Mouse (Mus musculus): ENCODE measurements at regions not wholly inside any gene's neighbourhood (a gene's known extent, or its start where the extent isn't known, plus 50 kb on each side); places are given as distances from the start of the nearest gene placed in this dataset.
"Not testable (repeated sequence)": the region's sequence is repeated elsewhere in the genome, so short reads cannot be mapped to it uniquely, and the experiment has no call there.

DNA sequence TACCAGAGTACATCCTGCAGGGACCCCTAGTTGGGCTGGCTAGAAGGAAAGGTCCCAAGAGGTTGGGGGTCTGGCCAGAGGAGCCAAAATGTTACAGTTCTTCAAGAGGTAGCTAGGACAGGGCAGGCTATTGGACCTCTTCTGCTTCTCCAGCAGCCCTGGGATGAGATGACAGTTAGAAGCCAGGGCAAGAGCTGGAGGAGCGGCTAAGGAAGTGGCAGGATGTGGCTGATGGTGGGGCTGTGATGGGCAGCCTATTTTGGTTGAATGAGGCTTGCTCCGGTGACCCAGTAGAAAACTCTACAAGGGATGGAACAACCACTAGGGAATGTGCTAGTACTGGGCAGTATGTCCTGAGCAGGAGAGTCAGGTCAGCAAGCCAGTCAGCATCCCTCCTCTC, 82.8 kb downstream of the Ddx11 start:
- no peak for DNase-seq

DNA sequence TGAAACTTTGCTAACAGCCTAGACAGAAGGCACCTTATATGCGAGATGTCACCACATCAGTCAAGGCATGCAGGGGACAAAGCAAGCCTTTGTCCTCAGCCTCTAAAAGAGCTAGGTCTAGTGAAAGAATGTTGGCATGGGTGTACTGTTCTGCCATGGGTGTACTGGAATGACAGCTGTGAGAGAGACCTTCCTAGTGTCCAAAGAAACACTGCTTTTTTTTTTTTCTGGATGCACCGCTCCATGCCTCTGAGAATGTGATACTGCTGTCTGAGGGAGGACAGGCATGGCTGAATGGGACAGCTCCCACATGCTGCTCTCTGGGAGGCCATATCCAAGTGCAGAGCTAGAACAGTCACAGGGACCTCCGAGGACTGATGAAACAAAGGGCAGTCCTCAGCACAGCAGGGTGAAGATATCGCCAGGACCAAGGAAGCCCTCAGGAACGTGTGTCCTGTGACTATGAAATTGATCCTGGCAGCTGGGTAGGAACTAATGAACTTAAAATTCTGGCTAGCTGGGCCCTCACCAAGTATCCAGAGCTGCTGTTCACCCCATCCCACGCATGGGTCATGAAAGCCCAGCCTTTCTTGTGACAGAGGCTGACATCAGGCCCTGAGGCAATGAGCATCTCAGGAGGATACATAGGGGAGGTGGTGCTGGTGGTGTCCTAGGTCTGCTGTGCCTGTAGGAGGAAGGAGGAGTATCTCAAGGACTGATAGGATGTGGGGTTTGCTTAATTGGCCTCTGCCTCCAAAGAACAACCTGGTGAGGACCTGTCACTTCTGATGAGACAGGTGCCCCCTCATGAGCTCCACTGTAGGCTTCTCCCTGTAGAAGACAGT, 84.6 kb downstream of the Ddx11 start:
- DNase-seq: not testable (repeated sequence)

DNA sequence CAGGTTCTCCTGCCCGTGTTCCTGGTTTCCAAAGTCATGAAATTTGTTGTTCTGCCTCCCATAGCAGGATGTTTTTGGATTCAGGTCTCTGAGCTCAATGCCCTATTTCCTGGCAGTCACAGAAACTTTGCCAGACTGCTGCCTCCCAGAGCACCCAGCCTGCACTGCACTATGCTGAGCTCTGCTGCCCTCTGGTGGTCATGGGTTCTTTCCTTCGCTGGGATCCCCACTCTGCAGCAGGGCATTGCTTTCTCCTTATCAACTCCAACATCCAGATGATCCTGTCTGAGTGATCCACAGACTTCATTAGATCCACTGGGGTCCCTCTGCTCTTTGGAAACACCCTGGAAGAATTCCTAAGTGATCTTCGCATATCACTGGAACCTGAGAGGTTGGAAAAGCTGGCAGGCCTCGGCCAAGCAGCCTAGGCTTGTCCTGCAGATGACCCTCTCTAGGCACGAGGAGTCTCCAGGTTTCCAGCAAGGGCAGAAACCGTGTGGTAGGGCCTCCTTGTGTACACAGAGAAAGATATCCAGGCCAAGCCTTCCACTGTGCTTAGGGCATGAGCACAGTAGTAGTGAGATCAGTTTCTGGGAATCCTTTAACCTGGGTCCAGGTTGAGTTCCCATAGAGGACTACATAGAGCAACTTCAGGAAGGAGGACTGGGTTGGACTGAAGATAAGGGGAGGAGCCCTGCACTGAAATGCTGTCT, 85.6 kb downstream of the Ddx11 start:
- DNase-seq: not testable (repeated sequence)

DNA sequence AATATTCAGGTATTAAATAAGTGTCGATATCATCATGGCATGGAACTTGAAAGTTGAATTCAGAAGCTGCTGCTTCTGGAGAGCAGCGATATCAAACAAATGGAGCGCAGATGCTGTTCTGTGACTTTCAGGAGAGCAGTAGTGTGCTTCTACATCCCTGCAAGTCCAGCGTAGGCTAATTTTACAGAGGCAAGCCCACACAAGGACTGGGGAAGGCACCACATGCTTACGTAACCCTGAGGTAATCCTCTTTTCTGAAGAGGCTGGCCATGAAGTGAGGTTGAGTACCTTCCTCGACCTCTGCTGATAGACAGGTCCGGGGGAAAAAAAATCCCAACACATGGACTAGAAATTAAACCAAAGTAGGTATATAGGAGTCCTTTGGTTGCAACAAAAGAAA, 88.2 kb downstream of the Ddx11 start:
- no peak for DNase-seq

- no peak for DNase-seq
Observed at GRCm38 (mm10) chr17:66212616-66213015, 89.3 kb downstream of the Ddx11 start.

GRCm38 (mm10) chr17:66218321-66218720, 95.0 kb downstream of the Ddx11 start:
- DNase-seq: no peak

DNA sequence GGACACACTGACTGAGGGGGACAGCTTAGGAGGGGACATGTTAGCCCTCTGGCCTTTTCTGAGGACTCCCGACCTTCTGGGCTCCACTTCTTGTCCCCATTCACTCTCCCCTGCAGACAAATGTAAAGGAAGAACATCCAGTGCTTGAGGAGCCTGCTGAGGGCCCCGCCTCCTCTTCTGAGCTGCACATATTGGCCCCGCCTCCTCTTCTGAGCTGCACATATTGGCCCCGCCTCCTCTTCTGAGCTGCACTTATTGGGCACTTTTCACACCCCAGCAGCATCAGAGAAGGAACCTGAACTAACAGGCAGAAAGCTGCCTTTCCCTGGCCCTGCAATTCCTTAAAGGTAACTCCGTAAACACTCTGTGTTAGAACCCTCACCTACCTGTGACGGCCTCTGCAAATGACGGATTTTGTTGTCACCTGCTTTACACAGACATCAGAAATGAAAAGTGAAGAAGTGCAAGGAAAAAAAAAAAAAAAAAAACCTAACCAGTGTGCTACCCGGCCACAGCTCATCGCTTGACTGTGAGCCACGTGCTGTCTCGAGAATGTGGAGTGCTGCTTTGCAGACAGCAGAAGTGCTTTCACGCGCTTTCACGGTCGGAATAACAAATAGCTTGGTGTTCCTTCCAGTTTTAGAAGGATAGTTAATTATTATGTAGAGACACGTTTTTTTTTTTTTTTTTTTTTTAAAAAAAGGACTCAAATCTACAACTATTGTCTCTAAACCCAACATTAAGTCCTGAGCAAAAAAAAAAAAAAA, 96.5 kb downstream of the Ddx11 start:
- peak in 1 of 2 experiments; percentile 13 for DNase-seq

DNA sequence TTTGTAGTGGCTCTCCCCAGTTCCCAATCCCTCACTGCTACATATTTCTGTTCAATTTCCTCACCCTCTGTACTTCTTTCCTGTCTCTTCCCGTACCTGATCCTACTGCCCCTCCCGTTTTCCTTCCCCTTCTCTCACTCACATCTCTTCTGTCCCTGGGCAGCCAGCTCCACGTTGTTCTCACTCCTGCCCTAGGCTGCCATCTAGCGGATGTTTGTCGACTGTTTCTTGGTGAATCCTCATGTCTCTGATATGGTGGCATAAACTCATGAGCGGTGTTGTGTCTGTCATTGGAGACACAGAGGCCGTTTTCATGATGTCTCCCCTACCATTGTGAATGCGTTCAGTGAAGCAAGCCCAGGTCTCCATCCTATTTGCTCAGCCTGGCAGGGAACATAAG, 97.9 kb downstream of the Ddx11 start:
- DNase-seq: peak; percentile 36 to 58

DNA sequence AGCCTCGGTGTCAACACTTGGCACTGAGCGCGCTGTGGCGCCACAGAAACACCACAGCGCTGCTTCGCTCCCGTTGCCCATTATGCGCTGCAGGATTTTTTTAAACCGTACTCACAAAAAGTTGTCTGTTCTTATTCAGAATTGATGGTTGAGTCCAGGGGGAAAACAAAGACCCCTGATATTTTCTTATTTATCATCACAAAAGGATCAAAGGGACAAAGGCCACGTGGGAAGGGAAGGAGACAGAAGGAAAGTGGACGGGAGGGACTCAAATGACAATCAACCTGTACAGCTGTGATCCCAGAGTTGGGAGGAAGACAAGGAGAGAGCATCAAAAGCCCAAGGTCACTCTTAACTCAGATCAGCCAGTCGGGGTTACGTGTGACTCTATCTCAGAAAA, 100.4 kb downstream of the Ddx11 start:
- no peak for DNase-seq

- DNase-seq: no peak
Observed at GRCm38 (mm10) chr17:66224241-66224640, 100.9 kb downstream of the Ddx11 start.

DNA sequence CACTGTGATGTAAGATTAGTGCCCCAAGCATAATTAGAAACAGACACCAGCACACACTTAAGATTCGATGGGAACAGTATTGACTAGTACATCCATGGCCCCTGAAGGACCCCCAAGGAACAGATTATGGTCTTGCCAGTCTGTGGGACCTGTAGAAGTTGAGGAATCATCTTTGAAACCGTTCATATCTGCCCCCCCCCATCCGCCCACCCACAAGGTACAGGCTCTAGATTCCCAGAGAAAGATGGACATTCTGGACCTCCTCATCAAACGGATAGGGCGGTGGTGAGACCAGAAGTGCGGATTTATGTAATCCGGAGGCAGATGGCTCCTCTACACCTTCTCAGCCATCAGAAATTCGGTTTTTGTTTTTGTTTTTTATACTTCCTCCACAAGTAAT, 109.1 kb downstream of the Ddx11 start:
- DNase-seq: no peak

GRCm38 (mm10) chr17:66232891-66233421, 109.6 kb downstream of the Ddx11 start:
- DNase-seq: no peak

- DNase-seq: peak; percentile 9 to 44
Observed at GRCm38 (mm10) chr17:66233451-66233951, 110.2 kb downstream of the Ddx11 start.

GRCm38 (mm10) chr17:66234432-66234831, 111.1 kb downstream of the Ddx11 start:
- DNase-seq: no peak

DNA sequence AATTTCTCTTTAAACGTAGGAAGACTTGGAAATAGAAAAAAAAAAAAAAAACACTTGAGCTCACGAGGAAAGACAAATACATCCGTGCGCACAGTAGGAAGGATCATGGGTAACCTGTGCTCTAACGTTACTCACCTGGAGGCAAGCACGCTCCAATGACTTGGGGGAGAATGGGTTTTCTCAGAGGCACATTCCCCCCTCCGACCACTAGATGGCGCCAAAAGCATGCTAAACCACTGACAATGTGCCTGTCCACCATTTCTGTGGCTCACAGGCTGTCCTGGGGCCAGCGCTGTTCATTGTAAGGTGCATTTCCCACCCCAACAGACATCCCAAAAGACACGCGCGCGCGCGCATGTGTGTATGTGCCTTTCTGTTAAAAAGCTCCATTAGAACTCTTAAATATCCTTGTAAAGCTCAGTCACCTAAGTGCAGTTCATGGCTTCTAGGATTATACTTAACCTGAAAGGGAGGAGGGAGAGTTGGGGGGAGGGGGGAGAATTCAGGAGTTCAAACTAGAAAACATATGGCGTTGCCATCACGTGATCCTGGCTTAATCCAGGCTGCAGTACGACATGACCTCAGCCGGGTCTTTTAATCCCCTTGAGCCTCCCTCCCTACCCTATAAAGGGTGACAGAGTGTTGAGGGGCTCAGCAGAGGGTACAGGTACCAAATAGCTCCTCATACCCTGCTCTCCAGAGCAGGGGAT, 111.9 kb downstream of the Ddx11 start:
- DNase-seq: peak; percentile 69 to 87

GRCm38 (mm10) chr17:66235806-66236335, 112.6 kb downstream of the Ddx11 start:
- no peak for DNase-seq

DNA sequence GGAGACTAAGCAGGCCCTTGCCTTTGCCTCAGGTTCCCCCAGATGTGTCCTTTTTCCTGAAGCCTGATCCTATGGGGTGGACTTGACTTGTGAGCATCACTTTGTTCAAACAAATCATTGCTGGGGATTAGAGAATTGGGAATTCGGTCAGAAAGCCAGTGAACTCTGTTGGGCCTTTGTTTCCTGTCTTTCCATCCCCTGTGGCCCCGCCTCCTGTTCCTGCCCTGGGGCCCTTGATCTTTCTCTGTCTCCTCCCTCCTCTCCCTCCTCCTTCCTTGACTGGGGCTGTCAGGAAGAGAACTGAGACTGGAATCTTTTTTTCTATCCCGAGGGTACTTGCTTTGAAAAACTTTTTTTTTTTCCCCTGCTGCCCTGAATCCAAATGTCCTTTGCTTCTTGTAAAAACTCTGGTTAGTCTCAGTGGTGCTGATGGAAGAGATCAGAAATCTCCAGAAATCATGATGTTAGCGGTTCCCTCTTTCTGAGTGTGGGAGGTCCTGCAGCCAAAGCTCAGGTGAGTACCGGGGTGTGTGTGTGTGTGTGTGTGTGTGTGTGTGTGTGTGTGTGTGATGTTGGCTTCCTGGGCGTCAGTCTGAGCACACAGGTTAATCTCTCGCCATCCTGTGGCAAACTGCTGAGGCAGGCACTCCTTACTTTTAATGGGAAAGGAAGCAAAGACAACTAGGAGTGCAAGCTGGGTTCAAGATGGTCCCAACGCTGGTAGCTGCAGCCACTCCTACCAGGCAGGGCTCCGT, 118.7 kb downstream of the Ddx11 start:
- DNase-seq: peak in 1 of 2 experiments; percentile 21

DNA sequence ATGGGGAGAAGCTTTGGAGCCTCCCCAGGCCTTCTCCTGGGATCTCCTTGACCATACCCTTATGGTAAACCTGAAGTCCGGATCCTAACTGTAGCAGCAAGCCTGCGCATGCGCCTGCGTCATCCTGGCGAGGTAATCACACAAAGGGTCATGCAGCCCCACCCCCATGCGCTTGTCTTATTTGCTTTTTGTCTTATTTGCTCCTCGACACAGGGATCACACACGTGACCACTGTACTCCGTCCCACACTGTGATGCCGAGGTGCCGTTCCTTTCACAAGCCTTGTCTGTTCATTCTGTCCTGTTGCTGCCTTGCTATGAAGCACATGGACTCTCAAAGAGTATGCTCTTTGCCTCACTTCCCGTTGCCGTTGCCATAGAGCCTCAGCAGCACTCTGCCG, 120.9 kb downstream of the Ddx11 start:
- no peak for DNase-seq

DNA sequence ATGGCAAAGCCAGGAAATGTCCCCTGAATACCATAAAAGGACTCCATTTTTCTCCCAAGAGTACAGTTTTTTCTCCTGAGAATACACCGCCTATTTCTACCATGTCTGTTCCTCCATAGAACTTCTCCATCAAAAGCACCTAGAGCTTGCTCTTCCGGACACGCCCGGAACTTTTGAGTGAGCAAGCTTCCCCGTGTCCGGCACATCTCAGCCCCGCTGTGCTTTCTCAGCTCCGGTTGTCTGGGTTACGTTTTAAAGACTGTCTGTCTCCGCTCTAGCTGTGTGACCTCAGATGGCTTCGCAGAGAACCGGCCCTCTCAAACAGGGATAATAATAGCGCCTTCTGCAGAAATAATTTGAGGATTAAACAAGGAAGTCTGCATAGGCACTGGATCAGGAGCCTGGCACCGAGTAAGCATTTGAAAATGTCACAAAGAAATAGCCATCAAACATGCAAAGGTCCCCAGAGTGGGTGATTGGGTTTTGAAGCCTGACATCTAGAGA, 122.8 kb downstream of the Ddx11 start:
- DNase-seq: no peak

GRCm38 (mm10) chr17:66251495-66251894, 128.2 kb downstream of the Ddx11 start:
- DNase-seq: no peak

GRCm38 (mm10) chr17:66252926-66253325, 129.6 kb downstream of the Ddx11 start:
- no peak for DNase-seq
